Mouse (Mus musculus) embryonic stem cell, embryonic (primary cell): ENCODE results near the gene Akain1.

Experiments
- CTCF ChIA-PET, 4 experiments: fragments of 300-600 bp in 2 of 4; fragments of 350-600 bp in 2 of 4; sonication (Branson Sonifier 250); formaldehyde crosslinking; loops; one replicate each; lab custom pipeline; 2022; ENCODE audit warnings: inconsistent platforms in 2 of 4; lab: Charles Lee
- POLR2A ChIA-PET, 4 experiments: fragments of 300-600 bp in 2 of 4; fragments of 350-600 bp in 2 of 4; sonication (Branson Sonifier 250); formaldehyde crosslinking; loops; one replicate each; lab custom pipeline; 2022; ENCODE audit warnings: antibody characterized with exemption in 4 of 4, inconsistent platforms in 1 of 4; lab: Charles Lee

The Akain1 gene

GRCm38 (mm10) chr17:69471171-69471570, 32.0 kb downstream of the Akain1 start:
- CTCF ChIA-PET, result no interaction called here

DNA sequence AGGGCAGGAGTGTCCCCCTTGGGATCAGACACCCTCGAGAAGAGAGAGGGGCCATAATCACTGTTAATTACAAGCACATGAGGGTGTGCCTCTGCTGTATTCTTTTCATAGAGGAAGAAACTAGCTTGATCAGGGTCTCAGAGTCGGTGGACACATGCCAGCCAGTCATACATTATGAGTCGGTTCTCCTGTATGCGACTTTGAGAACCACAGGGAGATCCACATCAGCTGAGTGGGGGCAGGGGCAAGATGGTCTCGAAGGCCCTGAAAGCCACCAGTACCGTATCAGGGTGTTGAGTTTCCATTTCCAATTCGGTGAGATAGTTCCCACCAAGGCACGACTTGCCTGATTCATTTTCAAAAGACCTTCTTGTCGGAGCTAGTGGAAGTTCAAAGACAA, 33.3 kb downstream of the Akain1 start:
- ChIA-PET POLR2A (interaction anchor here in 2 of 4 experiments (0.5 to 0.7 kb wide), 2 partner anchors 12 to 1204 kb away, joined by 3 read pairs; no protein-coding TSS in a partner anchor), CTCF (interaction anchor here in 1 of 4 experiments (0.6 kb wide), 1 partner anchor 23 kb away, joined by 3 read pairs; no protein-coding TSS in a partner anchor)

More at GRCm38 (mm10) chr17:69471171-69471570, 32.0 kb downstream of the Akain1 start:
- POLR2A ChIA-PET, result interaction anchor here in 1 of 4 experiments (0.8 kb wide), 1 partner anchor 77 kb away, joined by 3 read pairs; no protein-coding TSS in a partner anchor

DNA sequence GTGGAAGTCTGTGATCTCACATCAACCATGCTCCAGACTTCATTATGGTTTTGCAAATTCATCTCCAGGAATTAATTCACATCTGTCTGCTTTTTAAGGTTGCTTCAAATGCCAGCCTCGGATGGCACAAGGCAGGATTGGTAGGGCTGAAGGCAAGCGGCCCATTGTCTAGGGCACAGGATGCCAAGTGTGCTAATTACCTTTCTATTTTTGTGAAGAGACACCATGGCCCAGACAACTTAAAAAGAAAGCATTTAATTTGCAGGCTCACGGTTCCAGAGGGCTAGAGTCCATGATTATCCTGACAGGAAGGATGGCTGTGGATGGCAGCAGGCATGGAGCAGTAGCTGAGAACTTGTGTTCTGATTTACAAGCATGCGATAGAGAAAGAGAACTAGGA, 35.0 kb downstream of the Akain1 start:
- POLR2A ChIA-PET, result no interaction called here
- CTCF ChIA-PET, result interaction anchor here in 2 of 4 experiments (0.7 to 1.9 kb wide), 2 partner anchors 25 to 1344 kb away, joined by 3 to 6 read pairs; no protein-coding TSS in a partner anchor

DNA sequence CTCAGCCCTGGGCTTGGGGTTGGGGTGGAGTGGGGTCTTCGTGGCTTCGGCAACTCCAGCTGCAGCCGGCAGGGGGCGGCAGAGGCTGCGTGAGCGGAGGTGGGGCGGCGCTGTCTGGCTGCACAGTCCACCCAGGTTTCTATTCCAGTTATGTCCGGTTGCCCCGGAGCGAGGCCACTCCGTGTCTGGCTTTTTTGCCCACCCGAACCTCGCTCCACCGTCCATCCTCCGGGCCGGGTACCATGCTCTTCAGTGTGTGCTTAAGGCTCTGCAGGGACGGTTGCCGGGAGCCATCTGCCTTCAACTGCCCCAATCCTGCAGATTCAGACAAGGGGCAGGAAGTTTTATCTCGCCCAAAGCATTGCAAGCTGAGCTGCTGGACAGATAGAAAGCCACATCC, 36.3 kb downstream of the Akain1 start:
- ChIA-PET POLR2A (interaction anchor here in 1 of 4 experiments (1.3 kb wide), 1 partner anchor 92 kb away, joined by 3 read pairs; the partner anchor contains the start of gene Zbtb14), CTCF (interaction anchor here (0.6 to 1.9 kb wide), 17 partner anchors 9 to 198 kb away, joined by 3 to 16 read pairs (median 3); partner anchors contain the start of gene Akain1 (in 1 of the 4))

- ChIA-PET POLR2A (no interaction called here), CTCF (no interaction called here)
Measured at GRCm38 (mm10) chr17:69477526-69477925, 38.4 kb downstream of the Akain1 start.

DNA sequence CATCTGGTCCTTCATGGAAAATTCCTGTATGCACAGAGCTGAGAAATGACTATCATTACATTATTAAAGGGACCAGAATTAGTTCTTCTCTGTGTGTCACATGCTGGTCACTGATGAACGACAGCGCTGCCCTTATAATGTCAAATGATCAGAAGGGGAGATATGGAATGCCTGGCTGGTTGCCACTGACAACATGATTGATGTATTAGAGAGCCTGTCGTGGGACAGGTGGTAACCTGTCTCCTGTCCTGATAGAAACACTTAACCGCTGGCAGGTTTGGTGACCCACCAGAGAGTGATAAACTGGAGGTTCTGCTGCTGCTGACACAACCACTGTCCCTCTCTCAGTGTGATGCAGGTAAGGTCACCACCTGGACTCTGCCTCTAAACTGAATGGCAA, 40.1 kb downstream of the Akain1 start:
- POLR2A ChIA-PET, result no interaction called here
- CTCF ChIA-PET, result interaction anchor here in 1 of 4 experiments (0.9 kb wide), 1 partner anchor 27 kb away, joined by 5 read pairs; no protein-coding TSS in a partner anchor

GRCm38 (mm10) chr17:69487116-69487515, 48.0 kb downstream of the Akain1 start:
- CTCF ChIA-PET, result interaction anchor here in 1 of 4 experiments (0.9 kb wide), 1 partner anchor 8 kb away, joined by 3 read pairs; no protein-coding TSS in a partner anchor

GRCm38 (mm10) chr17:69487884-69488283, 48.8 kb downstream of the Akain1 start:
- ChIA-PET POLR2A (no interaction called here), CTCF (interaction anchor here in 1 of 4 experiments (0.9 kb wide), 1 partner anchor 8 kb away, joined by 3 read pairs; no protein-coding TSS in a partner anchor)

More at GRCm38 (mm10) chr17:69487116-69487515, 48.0 kb downstream of the Akain1 start:
- POLR2A ChIA-PET, result no interaction called here

GRCm38 (mm10) chr17:69488826-69489225, 49.7 kb downstream of the Akain1 start:
- ChIA-PET POLR2A (no interaction called here), CTCF (no interaction called here)

DNA sequence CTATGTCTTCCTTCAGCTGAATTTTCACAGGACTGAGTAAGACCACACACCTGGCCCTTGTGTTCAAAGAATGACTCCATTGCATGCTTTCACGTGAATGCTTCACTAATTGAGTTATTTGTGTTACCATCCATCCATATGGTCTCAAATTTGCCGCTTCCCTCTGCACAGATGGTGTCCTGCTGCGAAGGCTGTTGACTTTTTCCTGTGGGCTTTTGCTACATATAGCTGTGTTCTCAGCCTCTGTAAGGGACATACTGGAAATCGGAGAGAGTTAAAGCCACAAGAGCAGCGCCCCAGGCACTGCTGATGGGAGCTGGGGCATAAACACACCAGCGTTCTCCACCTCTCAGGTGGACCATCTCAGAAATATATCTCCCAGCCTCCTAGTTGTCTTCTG, 53.2 kb downstream of the Akain1 start:
- ChIA-PET CTCF (interaction anchor here in 1 of 4 experiments (0.7 kb wide), 1 partner anchor 211 kb away, joined by 3 read pairs; no protein-coding TSS in a partner anchor), POLR2A (no interaction called here)

GRCm38 (mm10) chr17:69495531-69495930, 56.4 kb downstream of the Akain1 start:
- ChIA-PET POLR2A (no interaction called here), CTCF (interaction anchor here in 2 of 4 experiments (0.6 to 1.2 kb wide), 7 partner anchors 8 to 935 kb away, joined by 3 to 4 read pairs (median 3); no protein-coding TSS in a partner anchor)

DNA sequence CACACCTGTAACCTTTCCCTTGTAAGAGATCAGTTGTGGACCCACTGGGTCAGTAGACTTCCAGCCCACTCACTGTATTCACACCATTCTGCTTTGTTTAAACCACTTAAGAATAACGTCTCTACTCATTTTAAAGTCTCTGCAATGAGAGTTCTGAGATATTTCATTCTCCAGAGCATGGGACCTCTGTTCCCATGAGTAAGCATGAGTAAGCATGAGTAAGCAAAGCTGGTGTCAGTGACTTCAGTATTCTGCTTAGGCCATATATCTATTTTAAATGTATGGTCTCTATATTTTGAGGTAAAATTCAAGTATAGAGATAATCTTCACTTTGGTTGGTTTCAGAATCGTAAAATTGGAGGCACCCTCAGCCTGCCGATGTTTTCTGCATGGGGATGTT, 57.0 kb downstream of the Akain1 start:
- ChIA-PET CTCF (interaction anchor here in 3 of 4 experiments (0.5 to 1.2 kb wide), 5 partner anchors 9 to 1785 kb away, joined by 3 to 8 read pairs (median 3); no protein-coding TSS in a partner anchor), POLR2A (no interaction called here)

DNA sequence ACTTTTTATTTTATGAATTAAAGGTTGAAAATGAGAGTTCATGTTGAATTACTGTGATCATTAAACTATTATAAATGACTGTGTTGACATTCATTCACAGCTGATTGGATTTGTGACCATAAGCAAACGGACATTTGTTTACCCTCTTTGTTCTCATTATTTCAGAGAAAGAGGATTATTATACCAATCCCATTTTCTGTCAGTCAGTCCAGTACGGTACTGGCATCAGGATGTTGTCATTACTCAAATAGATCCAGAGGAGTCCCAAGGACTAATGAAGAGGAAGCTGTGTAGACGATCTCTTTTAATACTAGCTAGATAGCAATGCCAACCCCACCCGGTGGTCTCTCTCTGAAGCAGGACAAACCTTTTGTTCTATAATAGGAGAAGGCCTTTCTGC, 58.2 kb downstream of the Akain1 start:
- ChIA-PET POLR2A (interaction anchor here in 1 of 4 experiments (1.6 kb wide), 1 partner anchor 14 kb away, joined by 4 read pairs; no protein-coding TSS in a partner anchor), CTCF (interaction anchor here in 1 of 4 experiments (0.9 to 1.0 kb wide), 2 partner anchors 16 to 22 kb away, joined by 3 read pairs; no protein-coding TSS in a partner anchor)

- CTCF ChIA-PET, result interaction anchor here (0.5 to 1.6 kb wide), 7 partner anchors 12 to 104 kb away, joined by 3 to 10 read pairs (median 3); no protein-coding TSS in a partner anchor
- POLR2A ChIA-PET, result interaction anchor here in 1 of 4 experiments (1.6 kb wide), 1 partner anchor 16 kb away, joined by 4 read pairs; no protein-coding TSS in a partner anchor
Measured at GRCm38 (mm10) chr17:69498913-69499312, 59.8 kb downstream of the Akain1 start.

GRCm38 (mm10) chr17:69499441-69499840, 60.3 kb downstream of the Akain1 start:
- ChIA-PET CTCF (interaction anchor here in 3 of 4 experiments (0.6 to 1.6 kb wide), 6 partner anchors 11 to 104 kb away, joined by 3 to 10 read pairs (median 3); no protein-coding TSS in a partner anchor), POLR2A (no interaction called here)

DNA sequence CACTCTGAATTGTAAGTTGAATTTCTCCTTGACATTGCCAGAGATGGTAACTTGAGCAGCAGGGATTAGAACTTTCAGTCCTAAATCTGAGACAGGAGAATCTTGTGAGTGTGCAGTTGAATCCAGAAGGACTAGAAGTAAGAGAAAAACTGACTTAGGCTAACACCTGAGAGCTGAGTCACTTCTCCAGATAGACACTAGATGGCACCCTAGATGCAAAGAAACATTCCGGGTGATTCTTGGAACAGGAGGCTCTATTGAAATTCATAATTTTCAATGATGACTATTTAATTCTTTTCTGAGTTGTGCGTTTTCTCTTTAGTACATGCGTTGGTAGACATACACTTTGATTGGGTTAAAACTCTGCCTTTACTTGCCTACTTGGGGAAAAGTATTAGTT, 66.9 kb downstream of the Akain1 start:
- CTCF ChIA-PET, result interaction anchor here in 3 of 4 experiments (0.6 kb wide), 3 partner anchors 26 to 1461 kb away, joined by 3 to 5 read pairs (median 3); no protein-coding TSS in a partner anchor
- POLR2A ChIA-PET, result interaction anchor here in 1 of 4 experiments (0.6 kb wide), 1 partner anchor 915 kb away, joined by 4 read pairs; no protein-coding TSS in a partner anchor

DNA sequence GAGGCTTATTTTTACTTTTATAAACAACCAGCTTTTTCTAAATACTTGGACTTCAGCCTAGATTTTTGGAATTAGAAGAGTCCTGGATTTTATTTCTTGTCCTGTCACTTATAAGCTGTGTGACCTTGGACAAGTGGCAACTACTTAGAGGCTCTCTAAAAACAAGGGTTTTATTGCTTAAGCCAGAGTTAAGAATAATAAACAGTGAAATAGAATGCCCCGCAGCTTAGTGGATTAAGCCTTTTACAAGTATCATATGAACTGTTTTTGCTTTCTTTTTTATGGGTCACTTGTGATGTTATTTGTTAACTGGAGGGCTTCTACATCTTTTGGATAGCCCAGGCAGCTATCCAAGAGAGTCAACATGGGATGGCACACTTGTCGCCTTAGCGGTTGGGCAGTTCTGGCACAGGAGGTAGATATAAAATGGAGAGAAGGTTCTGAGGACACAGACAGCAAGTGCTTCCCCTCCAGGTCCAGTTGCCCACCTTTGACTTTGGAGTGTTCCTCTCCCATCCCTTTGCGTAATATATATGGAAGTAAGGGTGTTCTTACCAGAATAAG, 77.3 kb downstream of the Akain1 start:
- CTCF ChIA-PET, result no interaction called here
- POLR2A ChIA-PET, result no interaction called here

DNA sequence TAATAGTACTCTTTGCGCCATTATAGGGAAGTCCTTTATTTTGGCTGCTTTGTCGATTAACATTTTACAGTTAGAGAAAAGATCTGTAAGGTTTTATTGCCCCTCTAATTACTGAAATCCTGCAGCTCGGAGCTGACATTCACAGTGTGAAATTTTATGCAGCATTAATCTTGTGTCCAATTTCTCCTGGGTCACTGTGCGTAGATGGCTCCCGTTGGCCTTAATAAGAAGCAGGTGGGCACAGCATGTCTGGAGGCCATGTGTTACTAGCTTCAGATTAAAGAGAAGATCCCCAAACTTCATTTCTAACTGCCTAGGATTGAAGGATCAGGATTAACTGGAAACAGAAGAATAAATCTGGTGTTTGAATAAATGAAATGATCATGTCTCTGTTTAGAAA, 92.3 kb downstream of the Akain1 start:
- CTCF ChIA-PET, result no interaction called here
- POLR2A ChIA-PET, result no interaction called here
